Mouse (Mus musculus): ENCODE data around the gene Kif1c. TPM values are rescaled to one million over a fixed set of nuclear protein-coding genes. Genes with fewer than 3 reads are reported as not detected.

Kif1c gene
- polyA plus RNA-seq, 1 experiment: 13.9 TPM

DNA sequence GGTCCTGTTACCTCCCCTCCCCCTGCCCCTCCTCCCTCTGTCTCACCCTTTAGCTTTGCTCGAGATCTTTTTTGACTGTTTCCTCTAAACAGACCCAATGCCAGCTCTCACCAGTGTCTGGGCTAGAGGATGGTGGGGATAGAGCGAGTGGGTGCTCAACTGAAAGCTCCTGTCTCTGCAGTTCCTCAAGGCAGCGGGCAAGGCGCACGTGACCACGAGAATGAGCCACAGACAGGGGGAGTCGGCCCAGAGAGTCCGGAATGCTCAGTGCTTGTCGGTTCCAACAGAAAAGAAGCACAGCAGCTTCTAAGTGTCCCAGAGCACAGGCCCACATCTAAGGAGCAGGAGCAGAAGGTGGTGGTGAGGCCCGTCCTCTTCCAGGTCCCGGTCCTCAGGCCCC lies 25.8 kb upstream of the Kif1c start:
- H3K36me3 ChIP-seq (replicated peaks; ENCODE audit: low read length): peaks cover 89% of the 10 kb centered on the region
- no peak overlapping the region for H3K4me3 ChIP-seq (replicated peaks)
- H3K9me3 ChIP-seq: no peaks in the 10 kb centered on the region
- no peaks in the 10 kb centered on the region for H3K27me3 ChIP-seq (replicated peaks)
- H3K4me1 ChIP-seq: peaks cover 53% of the 10 kb centered on the region
- TF ChIP-seq GATA1 (IDR thresholded peaks at IDR 0.05; ENCODE audit: borderline replicate concordance, low read length) (no peak), FLI1 (IDR thresholded peaks at IDR 0.05; ENCODE audit: low read length) (no peak)

DNA sequence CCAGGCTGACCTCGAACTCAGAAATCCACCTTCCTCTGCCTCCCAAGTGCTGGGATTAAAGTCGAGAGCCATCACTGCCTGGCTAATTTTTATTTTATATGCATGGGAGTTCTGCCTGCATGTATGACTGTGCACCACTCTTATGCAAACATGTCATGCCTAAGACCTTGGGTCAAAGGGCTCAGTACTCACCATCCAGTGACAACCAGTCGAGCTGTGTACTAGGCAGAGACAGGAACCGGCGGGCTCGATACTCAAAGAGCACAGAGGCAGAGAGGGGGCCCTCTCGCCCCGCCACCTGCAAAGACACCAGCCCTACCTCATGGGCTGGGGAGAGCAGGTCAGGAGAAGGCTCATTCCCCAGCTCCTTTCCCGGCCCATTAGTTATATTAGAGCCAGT lies 22.3 kb upstream of the Kif1c start:
- no peaks in the 10 kb centered on the region for H3K27me3 ChIP-seq (replicated peaks)
- H3K4me3 ChIP-seq (replicated peaks): no peak overlapping the region
- TF ChIP-seq FLI1 (IDR thresholded peaks at IDR 0.05; ENCODE audit: low read length) (no peak), GATA1 (IDR thresholded peaks at IDR 0.05; ENCODE audit: borderline replicate concordance, low read length) (no peak)
- H3K36me3 ChIP-seq (replicated peaks; ENCODE audit: low read length): peaks cover 95% of the 10 kb centered on the region
- no peaks in the 10 kb centered on the region for H3K9me3 ChIP-seq
- peaks cover 53% of the 10 kb centered on the region for H3K4me1 ChIP-seq

DNA sequence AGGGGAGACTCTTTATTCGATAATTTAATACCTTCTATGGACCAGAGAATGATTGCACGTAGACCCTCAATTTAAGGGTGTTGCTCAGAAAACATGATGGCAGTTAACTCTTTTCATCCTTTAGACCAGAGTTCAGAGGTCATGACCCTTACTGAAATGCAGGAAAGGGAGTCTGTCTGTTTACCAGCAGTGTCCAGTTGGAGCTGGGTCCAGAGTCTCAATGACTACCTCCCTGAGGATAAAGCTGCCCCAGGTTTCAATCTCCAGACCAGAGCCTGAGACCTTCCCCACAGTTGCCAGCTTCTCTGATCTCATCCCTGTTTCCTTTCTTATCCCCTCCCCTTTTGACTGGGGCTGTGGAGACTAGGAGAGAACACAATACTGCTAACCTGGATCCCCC lies 21.8 kb upstream of the Kif1c start:
- H3K27me3 ChIP-seq (replicated peaks): no peaks in the 10 kb centered on the region
- peaks cover 98% of the 10 kb centered on the region for H3K36me3 ChIP-seq (replicated peaks; ENCODE audit: low read length)
- peaks cover 58% of the 10 kb centered on the region for H3K4me1 ChIP-seq
- H3K4me3 ChIP-seq (replicated peaks): no peak overlapping the region
- TF ChIP-seq GATA1 (IDR thresholded peaks at IDR 0.05; ENCODE audit: borderline replicate concordance, low read length): no peak
- TF ChIP-seq FLI1 (IDR thresholded peaks at IDR 0.05; ENCODE audit: low read length): no peak
- H3K9me3 ChIP-seq: no peaks in the 10 kb centered on the region

DNA sequence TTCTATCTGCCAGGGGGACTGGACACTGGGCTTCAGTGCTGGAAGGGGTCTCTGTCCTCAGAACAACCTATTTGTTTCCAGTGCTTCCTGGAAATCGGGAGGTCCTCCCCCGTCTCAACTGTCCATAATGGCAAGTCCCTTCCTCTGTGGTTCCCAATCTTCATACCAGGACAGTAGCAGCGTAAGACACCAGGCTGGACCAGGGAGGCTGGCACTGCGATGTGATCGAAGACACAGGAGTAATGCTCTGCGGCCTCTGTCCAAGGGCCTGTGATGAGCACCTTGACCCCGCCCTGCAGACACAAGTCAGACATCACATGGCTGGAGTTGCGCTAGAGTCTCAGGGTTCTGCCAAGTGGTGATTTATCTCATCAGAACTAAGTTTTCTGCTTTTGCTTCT lies 21.0 kb upstream of the Kif1c start:
- Histone ChIP-seq H3K36me3 (replicated peaks; ENCODE audit: low read length) (peaks cover 98% of the 10 kb centered on the region), H3K9me3 (no peaks in the 10 kb centered on the region), H3K4me3 (replicated peaks) (peak overlapping the region; percentile 2), H3K4me1 (peaks cover 57% of the 10 kb centered on the region), H3K27me3 (replicated peaks) (no peaks in the 10 kb centered on the region)
- no peak for TF ChIP-seq GATA1 (IDR thresholded peaks at IDR 0.05; ENCODE audit: borderline replicate concordance, low read length)
- TF ChIP-seq FLI1 (IDR thresholded peaks at IDR 0.05; ENCODE audit: low read length): no peak

DNA sequence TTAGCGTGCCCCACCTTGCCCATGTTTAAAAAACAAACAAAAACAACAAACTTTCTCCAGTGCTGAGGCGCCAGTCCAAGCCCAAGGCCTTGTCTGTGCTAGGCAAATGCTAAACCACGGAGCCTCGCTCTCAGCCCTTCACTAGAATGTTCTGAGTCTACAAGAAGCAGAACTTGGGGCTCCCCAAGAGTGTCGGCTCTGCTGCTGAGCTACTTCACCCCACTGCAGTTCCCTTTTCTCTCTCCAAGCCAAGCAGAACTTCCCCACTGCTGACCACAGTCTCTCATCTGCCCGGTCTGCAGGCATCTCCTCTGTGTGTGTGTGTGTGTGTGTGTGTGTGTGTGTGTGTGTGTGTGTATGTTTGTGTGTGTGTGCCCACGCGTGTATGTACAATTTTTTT lies 20.5 kb upstream of the Kif1c start:
- no peaks in the 10 kb centered on the region for H3K27me3 ChIP-seq (replicated peaks)
- H3K36me3 ChIP-seq (replicated peaks; ENCODE audit: low read length): peaks cover 98% of the 10 kb centered on the region
- H3K4me3 ChIP-seq (replicated peaks): no peak overlapping the region
- peaks cover 55% of the 10 kb centered on the region for H3K4me1 ChIP-seq
- TF ChIP-seq GATA1 (IDR thresholded peaks at IDR 0.05; ENCODE audit: borderline replicate concordance, low read length) (no peak), FLI1 (IDR thresholded peaks at IDR 0.05; ENCODE audit: low read length) (no peak)
- H3K9me3 ChIP-seq: no peaks in the 10 kb centered on the region

DNA sequence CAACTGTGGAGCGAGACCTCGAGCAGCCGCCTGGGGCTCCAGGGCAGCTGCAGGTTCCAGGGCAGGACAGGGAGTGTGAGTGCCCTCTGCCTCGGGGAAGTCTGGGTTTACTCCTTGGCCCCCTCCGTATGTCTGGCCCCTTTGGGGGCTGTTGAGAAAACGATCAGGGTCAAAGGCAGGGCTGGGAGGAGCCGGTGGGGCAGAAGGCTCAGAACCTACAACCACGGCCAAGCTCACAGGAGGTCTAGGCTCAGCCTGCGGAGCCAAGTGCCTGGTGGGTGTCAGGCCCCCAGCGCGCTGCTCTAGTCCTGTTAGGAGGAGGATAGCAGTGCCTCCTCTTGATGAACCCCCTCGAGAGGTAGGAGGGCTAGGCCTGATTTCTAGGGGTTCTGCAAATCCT lies 19.2 kb upstream of the Kif1c start:
- Histone ChIP-seq H3K27me3 (replicated peaks) (no peaks in the 10 kb centered on the region), H3K36me3 (replicated peaks; ENCODE audit: low read length) (peaks cover 98% of the 10 kb centered on the region), H3K9me3 (no peaks in the 10 kb centered on the region), H3K4me1 (peaks cover 62% of the 10 kb centered on the region), H3K4me3 (replicated peaks) (no peak overlapping the region)
- no peak for TF ChIP-seq GATA1 (IDR thresholded peaks at IDR 0.05; ENCODE audit: borderline replicate concordance, low read length)
- TF ChIP-seq FLI1 (IDR thresholded peaks at IDR 0.05; ENCODE audit: low read length): no peak

DNA sequence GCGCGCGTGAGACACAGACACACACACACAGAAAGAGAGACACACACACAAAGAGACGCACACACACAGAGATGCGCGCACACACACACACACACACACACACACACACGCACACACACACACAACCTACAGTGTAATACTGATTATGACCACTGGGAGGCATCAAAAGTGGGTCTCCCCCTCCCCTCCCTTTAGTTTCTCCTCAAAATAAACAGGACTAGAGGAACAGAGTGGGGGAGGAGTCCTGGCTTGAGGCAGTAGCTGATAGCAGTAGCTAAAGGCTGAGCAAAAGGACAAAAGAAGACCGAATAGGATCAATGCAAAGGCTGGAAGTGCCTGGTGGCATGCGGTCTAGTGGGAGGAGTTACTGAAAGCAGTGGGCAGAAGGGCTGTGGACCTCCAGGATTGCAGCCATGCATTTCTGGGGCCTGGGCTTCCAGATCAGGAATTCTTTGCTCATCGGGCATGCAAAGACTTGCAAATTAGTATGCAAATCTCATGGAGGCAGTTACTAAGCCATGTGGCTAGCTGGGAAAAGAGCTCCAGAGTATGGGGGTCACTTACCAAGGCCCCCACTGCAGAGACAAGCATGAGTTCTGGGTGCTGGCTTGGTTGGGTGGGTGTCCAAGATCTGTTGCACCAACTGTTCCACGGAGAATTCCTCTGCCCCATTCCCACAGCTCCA lies 18.3 kb upstream of the Kif1c start:
- TF ChIP-seq FLI1 (IDR thresholded peaks at IDR 0.05; ENCODE audit: low read length) (no peak), GATA1 (IDR thresholded peaks at IDR 0.05; ENCODE audit: borderline replicate concordance, low read length) (no peak)
- no peak overlapping the region for H3K4me3 ChIP-seq (replicated peaks)
- no peaks in the 10 kb centered on the region for H3K27me3 ChIP-seq (replicated peaks)
- peaks cover 66% of the 10 kb centered on the region for H3K4me1 ChIP-seq
- no peaks in the 10 kb centered on the region for H3K9me3 ChIP-seq
- peaks cover 91% of the 10 kb centered on the region for H3K36me3 ChIP-seq (replicated peaks; ENCODE audit: low read length)

DNA sequence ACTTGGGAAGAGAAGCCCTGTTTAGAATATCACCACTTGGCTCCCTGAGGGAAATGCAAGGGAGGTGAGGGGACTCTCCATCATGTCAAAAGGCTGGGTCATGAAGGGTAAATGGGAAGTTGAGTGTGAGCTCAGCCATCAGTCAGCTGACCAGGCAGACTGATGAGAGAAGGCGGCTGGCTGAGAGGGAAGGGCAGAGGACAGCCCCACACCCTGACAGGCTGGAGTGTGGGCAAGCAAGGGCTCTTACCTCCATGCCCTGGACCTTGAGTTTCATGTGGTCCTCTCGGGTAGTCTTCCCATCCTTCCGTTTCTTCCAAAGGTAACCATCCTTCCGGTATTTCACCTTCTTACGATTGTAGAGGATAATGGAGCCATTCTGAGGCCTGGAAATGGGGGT lies 16.7 kb upstream of the Kif1c start:
- no peak overlapping the region for H3K4me3 ChIP-seq (replicated peaks)
- H3K4me1 ChIP-seq: peaks cover 74% of the 10 kb centered on the region
- no peaks in the 10 kb centered on the region for H3K27me3 ChIP-seq (replicated peaks)
- peaks cover 76% of the 10 kb centered on the region for H3K36me3 ChIP-seq (replicated peaks; ENCODE audit: low read length)
- H3K9me3 ChIP-seq: no peaks in the 10 kb centered on the region
- no peak for TF ChIP-seq GATA1 (IDR thresholded peaks at IDR 0.05; ENCODE audit: borderline replicate concordance, low read length)
- no peak for TF ChIP-seq FLI1 (IDR thresholded peaks at IDR 0.05; ENCODE audit: low read length)

DNA sequence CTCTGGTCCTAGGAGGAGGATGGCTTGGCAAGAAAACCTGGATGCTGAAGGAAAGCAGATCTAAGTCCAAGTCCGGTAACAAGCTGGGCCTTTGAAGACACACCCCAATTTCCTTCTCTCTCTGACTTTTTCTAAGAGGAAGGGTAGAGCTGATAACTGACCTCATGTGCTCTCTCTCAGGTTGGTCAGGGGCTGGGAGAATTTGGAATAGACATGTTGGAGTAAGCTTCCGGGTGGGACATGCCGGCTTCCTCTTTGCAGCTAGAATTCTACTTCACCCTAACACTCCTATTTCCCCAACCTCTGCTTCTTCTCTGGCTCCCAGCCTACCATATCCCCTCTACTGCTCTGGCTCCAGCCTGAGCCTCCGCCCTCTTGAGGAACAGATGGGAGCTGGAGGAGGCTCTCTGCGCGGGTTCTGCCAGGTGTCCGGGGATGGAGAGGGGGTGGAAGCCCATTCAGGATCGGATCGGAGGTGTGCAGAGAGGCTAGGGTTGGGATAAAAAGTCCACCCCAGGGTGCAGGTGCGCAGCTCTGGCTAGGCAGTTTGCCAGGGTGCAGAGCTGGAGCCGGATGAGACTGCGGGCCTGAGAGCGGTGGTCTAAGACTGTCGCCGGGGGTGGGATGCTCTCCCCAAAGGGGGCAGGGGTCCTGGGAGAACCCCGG lies 13.3 kb upstream of the Kif1c start:
- H3K36me3 ChIP-seq (replicated peaks; ENCODE audit: low read length): peaks cover 43% of the 10 kb centered on the region
- no peaks in the 10 kb centered on the region for H3K9me3 ChIP-seq
- H3K4me1 ChIP-seq: peaks cover 61% of the 10 kb centered on the region
- H3K4me3 ChIP-seq (replicated peaks): peak overlapping the region; percentile 95
- TF ChIP-seq GATA1 (IDR thresholded peaks at IDR 0.05; ENCODE audit: borderline replicate concordance, low read length) (no peak), FLI1 (IDR thresholded peaks at IDR 0.05; ENCODE audit: low read length) (no peak)
- peaks cover 13% of the 10 kb centered on the region for H3K27me3 ChIP-seq (replicated peaks)

DNA sequence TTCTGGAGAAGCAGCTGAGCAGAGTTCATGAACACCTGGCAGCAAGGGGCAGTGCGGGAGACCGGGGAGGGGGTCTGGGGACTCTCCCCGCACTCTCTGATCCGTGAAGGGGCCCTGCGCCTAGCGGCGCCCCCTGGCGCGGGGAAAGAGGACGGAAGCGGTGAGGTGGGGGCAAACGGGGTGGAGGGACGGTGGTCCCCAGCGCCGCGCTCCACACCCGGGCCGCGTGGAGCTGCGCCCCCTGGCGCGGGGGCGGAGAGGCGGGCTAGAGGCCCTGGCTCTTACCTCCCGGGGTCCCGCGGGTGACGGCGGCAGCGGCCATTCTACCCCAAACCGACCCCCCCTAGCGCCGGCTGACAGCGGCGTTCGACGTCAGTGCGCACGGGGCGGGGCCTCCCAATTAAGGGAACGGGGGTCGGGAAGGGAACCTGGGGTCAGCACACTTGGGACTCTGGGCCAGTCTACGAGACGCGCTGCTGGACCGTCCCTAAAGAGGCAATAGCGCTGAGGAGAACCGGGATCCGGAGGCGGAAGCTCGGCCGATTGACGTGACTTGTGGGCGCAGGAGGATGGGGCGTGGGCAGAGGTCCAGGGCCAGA lies 12.6 kb upstream of the Kif1c start, which contains the start of gene Camta2:
Gene Camta2 (minus strand): TSS at position 505 of the 599 bp plus-strand sequence.
- Histone ChIP-seq H3K4me3 (replicated peaks) (peak within 1 kb of the TSS; percentile 95), H3K9me3 (no peaks in the 10 kb centered on the region), H3K4me1 (peaks cover 54% of the 10 kb centered on the region), H3K36me3 (replicated peaks; ENCODE audit: low read length) (peaks cover 36% of the 10 kb centered on the region), H3K27me3 (replicated peaks) (peaks cover 15% of the 10 kb centered on the region)
- TF ChIP-seq FLI1 (IDR thresholded peaks at IDR 0.05; ENCODE audit: low read length) (no peak), GATA1 (IDR thresholded peaks at IDR 0.05; ENCODE audit: borderline replicate concordance, low read length) (no peak)

All from megakaryocyte, embryonic 14.5 days (primary cell).